Mouse (Mus musculus): ENCODE measurements around the gene Ston2. TPM values are rescaled to one million over a fixed set of nuclear protein-coding genes. Genes with fewer than 3 reads are reported as not detected.

The Ston2 gene
- polyA plus RNA-seq, 1 experiment, result 12.3 TPM

DNA sequence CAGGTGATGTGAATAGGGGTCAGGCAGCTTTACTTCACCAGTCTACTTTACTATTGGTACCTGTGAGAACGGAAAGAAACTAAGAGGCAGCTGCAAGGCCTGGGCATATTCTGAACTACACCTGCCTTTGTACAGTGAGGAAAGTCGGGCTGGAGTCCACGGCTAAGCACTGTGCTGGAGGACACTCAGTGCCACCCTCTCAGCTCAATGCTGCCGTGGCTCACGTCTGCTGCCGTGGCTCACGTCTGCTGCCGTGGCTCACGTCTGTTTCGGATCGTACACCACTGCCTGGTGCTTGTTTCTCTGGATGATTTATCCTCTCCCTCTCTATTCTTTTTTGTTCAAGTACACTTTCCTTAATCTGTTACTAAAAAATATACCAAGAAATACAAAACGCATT lies 32.3 kb upstream of the Ston2 start:
- H3K36me3 ChIP-seq (ENCODE audit: control insufficient read depth, insufficient read depth), result peaks cover 49% of the 10 kb centered on the region

DNA sequence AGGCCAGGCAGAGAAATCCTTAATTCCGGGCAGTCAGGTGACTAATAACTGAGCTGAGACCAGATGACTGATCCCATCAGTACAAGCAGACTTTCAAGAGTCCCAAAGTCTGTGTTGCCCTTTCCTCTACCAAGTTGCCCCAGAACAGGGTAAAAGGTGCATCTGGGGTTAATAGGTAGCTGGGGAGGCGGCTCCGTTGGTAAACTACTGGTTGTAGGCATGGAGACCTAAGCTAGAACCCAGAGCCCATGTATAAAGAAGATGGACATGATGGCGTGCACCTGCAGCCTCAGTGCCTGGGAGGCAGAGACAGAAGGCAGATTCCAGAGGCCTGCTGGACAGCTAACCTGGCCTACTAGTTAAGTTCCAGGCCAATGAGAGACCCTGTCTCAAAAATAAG lies 30.5 kb upstream of the Ston2 start:
- no peak for TF ChIP-seq CEBPB (IDR thresholded peaks at IDR 0.05; ENCODE audit: insufficient read depth, poor library complexity, severe bottlenecking)
- TF ChIP-seq TCF3 (IDR thresholded peaks at IDR 0.05; ENCODE audit: insufficient read length, low read depth), result no peak
- no peak for TF ChIP-seq USF1 (IDR thresholded peaks at IDR 0.05; ENCODE audit: low read depth)
- no peak for TF ChIP-seq TCF12 (IDR thresholded peaks at IDR 0.05; ENCODE audit: insufficient read depth, poor library complexity, severe bottlenecking)
- no peak for TF ChIP-seq POLR2A (IDR thresholded peaks at IDR 0.05; ENCODE audit: insufficient read length, low read depth)
- TF ChIP-seq POLR2AphosphoS2 (IDR thresholded peaks at IDR 0.05; ENCODE audit: insufficient read length, low read depth), result no peak
- no peak for TF ChIP-seq MAX (IDR thresholded peaks at IDR 0.05; ENCODE audit: low read depth)
- no peak for TF ChIP-seq REST (IDR thresholded peaks at IDR 0.05; ENCODE audit: insufficient read depth, insufficient read length)
- no peak for TF ChIP-seq MYOG (IDR thresholded peaks at IDR 0.05; ENCODE audit: control insufficient read depth in 1 of 3, insufficient read depth in 1 of 3, insufficient read length in 2 of 3, low read depth in 2 of 3)
- TF ChIP-seq MYOD1 (IDR thresholded peaks at IDR 0.05; ENCODE audit: control insufficient read depth in 1 of 3, insufficient read length in 2 of 3, low read depth in 2 of 3), result no peak
- no peak for TF ChIP-seq SRF (IDR thresholded peaks at IDR 0.05; ENCODE audit: control insufficient read depth, insufficient read length, low read depth)
- H3K4me2 ChIP-seq (ENCODE audit: low read depth), result no peak overlapping the region
- peaks cover 49% of the 10 kb centered on the region for H3K36me3 ChIP-seq (ENCODE audit: control insufficient read depth, insufficient read depth)
- H3K4me3 ChIP-seq, result no peak overlapping the region
- H3ac ChIP-seq (ENCODE audit: control insufficient read depth, insufficient read length), result no peak overlapping the region
- no peaks in the 10 kb centered on the region for H3K27me3 ChIP-seq (ENCODE audit: control insufficient read depth, insufficient read depth, insufficient read length)
- no peaks in the 10 kb centered on the region for H3K79me2 ChIP-seq (ENCODE audit: control insufficient read depth, insufficient read depth)

More for the DNA sequence above, 32.3 kb upstream of the Ston2 start:
- Histone ChIP-seq H3ac (ENCODE audit: control insufficient read depth, insufficient read length) (no peak overlapping the region), H3K27me3 (ENCODE audit: control insufficient read depth, insufficient read depth, insufficient read length) (no peaks in the 10 kb centered on the region), H3K4me3 (no peak overlapping the region), H3K79me2 (ENCODE audit: control insufficient read depth, insufficient read depth) (no peaks in the 10 kb centered on the region), H3K4me2 (ENCODE audit: low read depth) (no peak overlapping the region)
- TF ChIP-seq TCF12 (IDR thresholded peaks at IDR 0.05; ENCODE audit: insufficient read depth, poor library complexity, severe bottlenecking) (no peak), MYOD1 (IDR thresholded peaks at IDR 0.05; ENCODE audit: control insufficient read depth in 1 of 3, insufficient read length in 2 of 3, low read depth in 2 of 3) (no peak)

DNA sequence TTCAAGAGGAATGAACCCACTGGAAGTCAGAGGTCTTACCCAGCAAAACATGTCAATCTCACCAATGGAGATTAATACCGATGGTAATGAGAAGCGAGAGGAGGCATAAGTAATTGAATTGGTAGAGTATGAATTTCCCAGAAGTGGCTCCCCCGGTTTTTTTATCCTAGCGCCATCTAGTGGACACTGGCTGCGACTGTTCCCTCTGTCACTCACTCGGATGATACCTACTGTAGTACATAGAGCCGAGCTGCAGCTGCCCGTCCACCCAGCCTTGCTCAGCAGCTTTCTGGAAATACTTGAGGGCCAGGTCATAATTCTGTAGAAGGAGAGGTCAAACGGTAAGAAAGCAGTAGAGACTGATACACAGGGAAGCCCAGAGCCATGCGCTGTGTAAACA lies 27.8 kb upstream of the Ston2 start:
- Histone ChIP-seq H3K79me2 (ENCODE audit: control insufficient read depth, insufficient read depth) (no peaks in the 10 kb centered on the region), H3K36me3 (ENCODE audit: control insufficient read depth, insufficient read depth) (peaks cover 48% of the 10 kb centered on the region), H3K4me2 (ENCODE audit: low read depth) (no peak overlapping the region), H3K4me3 (no peak overlapping the region), H3K27me3 (ENCODE audit: control insufficient read depth, insufficient read depth, insufficient read length) (no peaks in the 10 kb centered on the region), H3ac (ENCODE audit: control insufficient read depth, insufficient read length) (no peak overlapping the region)
- TF ChIP-seq CEBPB (IDR thresholded peaks at IDR 0.05; ENCODE audit: insufficient read depth, poor library complexity, severe bottlenecking) (no peak), TCF3 (IDR thresholded peaks at IDR 0.05; ENCODE audit: insufficient read length, low read depth) (no peak), USF1 (IDR thresholded peaks at IDR 0.05; ENCODE audit: low read depth) (no peak), MYOD1 (IDR thresholded peaks at IDR 0.05; ENCODE audit: control insufficient read depth in 1 of 3, insufficient read length in 2 of 3, low read depth in 2 of 3) (no peak), SRF (IDR thresholded peaks at IDR 0.05; ENCODE audit: control insufficient read depth, insufficient read length, low read depth) (no peak), POLR2A (IDR thresholded peaks at IDR 0.05; ENCODE audit: insufficient read length, low read depth) (no peak), MAX (IDR thresholded peaks at IDR 0.05; ENCODE audit: low read depth) (no peak), POLR2AphosphoS2 (IDR thresholded peaks at IDR 0.05; ENCODE audit: insufficient read length, low read depth) (no peak), TCF12 (IDR thresholded peaks at IDR 0.05; ENCODE audit: insufficient read depth, poor library complexity, severe bottlenecking) (no peak), E2F4 (IDR thresholded peaks at IDR 0.05; ENCODE audit: insufficient read depth) (no peak), REST (IDR thresholded peaks at IDR 0.05; ENCODE audit: insufficient read depth, insufficient read length) (no peak), MYOG (IDR thresholded peaks at IDR 0.05; ENCODE audit: control insufficient read depth in 1 of 3, insufficient read depth in 1 of 3, insufficient read length in 2 of 3, low read depth in 2 of 3) (no peak)

DNA sequence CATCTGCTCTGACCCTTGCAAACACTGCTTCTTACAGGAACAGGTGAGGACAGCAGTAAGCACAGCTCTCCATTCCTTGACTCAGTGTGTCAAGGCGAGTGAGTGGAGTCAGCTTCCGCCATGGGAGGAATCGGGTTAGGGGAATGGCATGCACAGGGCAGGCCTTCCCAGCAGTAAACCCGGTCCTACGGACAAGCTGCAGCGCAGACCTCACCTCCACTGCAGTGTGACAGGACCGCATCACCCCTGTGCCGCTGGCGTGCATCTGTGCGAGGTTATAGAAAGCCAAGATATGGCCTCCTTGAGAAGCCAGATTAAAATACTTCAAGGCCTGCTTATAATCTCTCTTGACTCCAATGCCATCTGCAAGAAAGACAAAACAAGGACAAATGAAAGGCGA lies 27.4 kb upstream of the Ston2 start:
- H3ac ChIP-seq (ENCODE audit: control insufficient read depth, insufficient read length), result no peak overlapping the region
- no peak overlapping the region for H3K4me3 ChIP-seq
- H3K36me3 ChIP-seq (ENCODE audit: control insufficient read depth, insufficient read depth), result peaks cover 48% of the 10 kb centered on the region
- TF ChIP-seq POLR2A (IDR thresholded peaks at IDR 0.05; ENCODE audit: insufficient read length, low read depth) (no peak), MYOG (IDR thresholded peaks at IDR 0.05; ENCODE audit: control insufficient read depth in 1 of 3, insufficient read depth in 1 of 3, insufficient read length in 2 of 3, low read depth in 2 of 3) (no peak), TCF3 (IDR thresholded peaks at IDR 0.05; ENCODE audit: insufficient read length, low read depth) (no peak), POLR2AphosphoS2 (IDR thresholded peaks at IDR 0.05; ENCODE audit: insufficient read length, low read depth) (no peak), MYOD1 (IDR thresholded peaks at IDR 0.05; ENCODE audit: control insufficient read depth in 1 of 3, insufficient read length in 2 of 3, low read depth in 2 of 3) (no peak), TCF12 (IDR thresholded peaks at IDR 0.05; ENCODE audit: insufficient read depth, poor library complexity, severe bottlenecking) (no peak), CEBPB (IDR thresholded peaks at IDR 0.05; ENCODE audit: insufficient read depth, poor library complexity, severe bottlenecking) (no peak), REST (IDR thresholded peaks at IDR 0.05; ENCODE audit: insufficient read depth, insufficient read length) (no peak), E2F4 (IDR thresholded peaks at IDR 0.05; ENCODE audit: insufficient read depth) (no peak), USF1 (IDR thresholded peaks at IDR 0.05; ENCODE audit: low read depth) (no peak), MAX (IDR thresholded peaks at IDR 0.05; ENCODE audit: low read depth) (no peak)
- no peaks in the 10 kb centered on the region for H3K79me2 ChIP-seq (ENCODE audit: control insufficient read depth, insufficient read depth)
- no peak overlapping the region for H3K4me2 ChIP-seq (ENCODE audit: low read depth)
- H3K27me3 ChIP-seq (ENCODE audit: control insufficient read depth, insufficient read depth, insufficient read length), result no peaks in the 10 kb centered on the region

DNA sequence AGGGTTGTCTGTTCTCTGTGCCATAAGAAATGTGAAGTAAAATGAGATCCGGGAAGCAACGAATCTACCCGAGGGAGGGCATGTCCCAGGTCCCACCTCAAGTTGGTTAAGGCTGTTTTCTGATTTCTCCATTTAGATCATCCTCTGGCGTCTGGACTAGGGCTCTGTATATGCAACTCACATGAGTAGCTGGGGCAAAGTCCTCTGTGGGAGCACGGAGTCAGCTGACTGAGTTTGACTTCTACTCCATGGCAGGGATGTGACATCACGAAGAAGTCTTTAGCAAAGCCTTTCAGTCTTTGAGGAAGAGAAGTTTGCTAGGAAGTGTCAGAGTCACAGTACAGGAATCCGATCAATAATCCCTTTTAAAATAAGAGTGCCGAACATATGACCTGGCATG lies 20.7 kb upstream of the Ston2 start:
- Histone ChIP-seq H3K27me3 (ENCODE audit: control insufficient read depth, insufficient read depth, insufficient read length) (no peaks in the 10 kb centered on the region), H3K79me2 (ENCODE audit: control insufficient read depth, insufficient read depth) (no peaks in the 10 kb centered on the region), H3K4me2 (ENCODE audit: low read depth) (no peak overlapping the region), H3ac (ENCODE audit: control insufficient read depth, insufficient read length) (no peak overlapping the region), H3K4me3 (no peak overlapping the region), H3K36me3 (ENCODE audit: control insufficient read depth, insufficient read depth) (peaks cover 40% of the 10 kb centered on the region)
- TF ChIP-seq CEBPB (IDR thresholded peaks at IDR 0.05; ENCODE audit: insufficient read depth, poor library complexity, severe bottlenecking) (no peak), REST (IDR thresholded peaks at IDR 0.05; ENCODE audit: insufficient read depth, insufficient read length) (no peak), POLR2AphosphoS2 (IDR thresholded peaks at IDR 0.05; ENCODE audit: insufficient read length, low read depth) (no peak), SRF (IDR thresholded peaks at IDR 0.05; ENCODE audit: control insufficient read depth, insufficient read length, low read depth) (no peak), MYOG (IDR thresholded peaks at IDR 0.05; ENCODE audit: control insufficient read depth in 1 of 3, insufficient read depth in 1 of 3, insufficient read length in 2 of 3, low read depth in 2 of 3) (no peak), TCF3 (IDR thresholded peaks at IDR 0.05; ENCODE audit: insufficient read length, low read depth) (no peak), USF1 (IDR thresholded peaks at IDR 0.05; ENCODE audit: low read depth) (no peak), POLR2A (IDR thresholded peaks at IDR 0.05; ENCODE audit: insufficient read length, low read depth) (no peak), TCF12 (IDR thresholded peaks at IDR 0.05; ENCODE audit: insufficient read depth, poor library complexity, severe bottlenecking) (no peak), MYOD1 (IDR thresholded peaks at IDR 0.05; ENCODE audit: control insufficient read depth in 1 of 3, insufficient read length in 2 of 3, low read depth in 2 of 3) (no peak), MAX (IDR thresholded peaks at IDR 0.05; ENCODE audit: low read depth) (no peak), E2F4 (IDR thresholded peaks at IDR 0.05; ENCODE audit: insufficient read depth) (no peak)
